Mouse (Mus musculus): Measurements from ENCODE around the gene Vmn1r69.

The Vmn1r69 gene

GRCm38 (mm10) chr7:10613559-10613958, at the start of gene Vmn1r69:
Vmn1r69 (minus strand) TSS chr7:10613659.
- no peak for DNase-seq (ENCODE audit: low read depth)

- no peak for DNase-seq (ENCODE audit: low read depth)
Measured at GRCm38 (mm10) chr7:10631232-10631631, 17.8 kb upstream of the Vmn1r69 start, which contains the start of gene Vmn1r70. Vmn1r70 (plus strand) TSS chr7:10631532.

DNA sequence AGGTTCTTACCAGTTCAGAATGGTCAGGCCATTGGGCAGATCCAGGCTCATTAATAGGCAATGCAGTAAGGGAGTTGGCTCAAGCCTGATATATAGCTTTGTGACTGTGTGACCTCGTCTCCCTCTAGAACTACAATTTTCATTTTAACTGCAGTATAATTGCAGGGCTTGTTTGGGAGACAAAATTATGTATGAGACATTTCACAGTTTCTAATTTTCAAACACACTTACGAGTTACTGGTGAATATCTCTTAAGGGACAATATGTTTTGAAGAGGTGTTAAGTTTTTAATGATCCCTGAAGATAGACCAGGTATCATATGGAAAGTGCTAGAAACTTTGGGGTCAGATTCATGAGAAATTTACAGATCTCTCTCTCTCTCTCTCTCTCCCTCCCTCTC, 55.1 kb downstream of the Vmn1r69 start, which contains the start of gene Vmn1r68:
TSS of gene Vmn1r68 (minus strand) at position 101 of the 400 bp plus-strand sequence.
- DNase-seq (ENCODE audit: low read depth) = no peak
